Mouse (Mus musculus) ES-Bruce4 (cell line): ENCODE measurements around the gene Mum1.

ENCODE experiments used
- CTCF ChIP-seq: IDR thresholded peaks from one replicate; pipeline ENCODE4 v1.8.1; 2011; ENCODE audit warnings: low read depth, low read length
- EP300 ChIP-seq: IDR thresholded peaks from 2 replicates; pipeline ENCODE4 v1.6.1; 2011; ENCODE audit warnings: low read depth, low read length; ENCODE audit not compliant: insufficient read depth
- POLR2A ChIP-seq: IDR thresholded peaks from one replicate; pipeline ENCODE4 v1.8.1; 2011; ENCODE audit warnings: low read length; ENCODE audit not compliant: insufficient read depth

GRCm38 (mm10) chr10:80208248-80208647 lies 18.0 kb upstream of the Mum1 start:
- TF ChIP-seq POLR2A, result no peak
- no peak for TF ChIP-seq CTCF
- TF ChIP-seq EP300, result no peak
